Mouse (Mus musculus): ENCODE data around the gene Tbc1d21. TPM values are rescaled to one million over a fixed set of nuclear protein-coding genes. Genes with fewer than 3 reads are reported as not detected.
A peak's percentile ranks its signal among the peaks of the same experiment; 100 is the strongest.

Tbc1d21 gene
- polyA plus RNA-seq, 1 experiment from 2014 or later, result not detected

DNA sequence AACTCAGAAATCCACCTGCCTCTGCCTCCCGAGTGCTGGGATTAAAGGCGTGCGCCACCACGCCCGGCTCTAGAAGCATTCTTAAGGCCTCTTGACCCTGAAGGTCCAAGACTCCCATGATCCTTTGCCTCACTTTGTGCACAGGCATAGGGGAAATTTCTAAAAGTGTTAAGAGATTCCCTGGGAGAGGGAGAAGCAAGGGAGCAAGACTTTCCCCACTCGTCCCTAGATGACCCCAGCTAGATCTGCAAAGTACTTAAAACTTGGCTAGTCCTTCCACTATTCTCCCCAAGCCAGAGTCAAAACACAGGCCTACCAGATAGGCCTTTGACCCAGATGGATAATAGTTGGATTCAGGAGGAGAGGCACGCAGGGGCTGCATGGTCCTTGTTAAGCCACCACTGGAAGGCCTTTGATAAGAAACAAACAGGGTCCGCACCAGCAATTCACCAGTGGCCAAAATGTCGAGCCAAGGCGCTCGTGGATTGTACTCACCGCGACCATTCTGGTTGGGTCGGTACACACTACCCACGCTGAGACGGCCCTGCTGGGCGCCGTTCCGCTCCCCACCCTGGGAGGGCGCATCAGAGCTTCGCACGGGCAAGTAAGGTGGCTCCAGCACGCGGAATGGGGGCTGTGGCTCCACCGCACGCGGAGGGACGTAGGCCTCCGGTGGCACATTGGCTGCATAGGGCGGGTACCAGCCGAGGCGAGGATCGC lies 58.9 kb downstream of the Tbc1d21 start:
- peak overlapping the region; percentile 59 for H3K4me3 ChIP-seq (ENCODE audit: low read length)
- no peaks in the 10 kb centered on the region; the same call in none of the 2 replicates for H3K27me3 ChIP-seq (ENCODE audit: control insufficient read depth, insufficient read depth, low read depth, low read length)
- peak overlapping the region; percentile 73 for H3K9ac ChIP-seq (ENCODE audit: low read length)
- peak overlapping the region; percentile 27; the same call in 1 of the 2 replicates for H3K27ac ChIP-seq (ENCODE audit: low read length)
- peak overlapping the region; percentile 83 for H3K4me2 ChIP-seq (ENCODE audit: low read depth, low read length)
- no peaks in the 10 kb centered on the region for H3K9me3 ChIP-seq (ENCODE audit: control insufficient read depth, low read length)
- H3K36me3 ChIP-seq (ENCODE audit: control insufficient read depth, insufficient read depth, low read length), result no peaks in the 10 kb centered on the region
- H3K4me1 ChIP-seq (replicated peaks; ENCODE audit: control insufficient read depth, insufficient read depth, low read length), result peaks cover 57% of the 10 kb centered on the region
- WGBS, result 60% methylated on average over 33 of the region's 33 CpGs
- ATAC-seq (ENCODE audit: low read depth), result no peak

DNA sequence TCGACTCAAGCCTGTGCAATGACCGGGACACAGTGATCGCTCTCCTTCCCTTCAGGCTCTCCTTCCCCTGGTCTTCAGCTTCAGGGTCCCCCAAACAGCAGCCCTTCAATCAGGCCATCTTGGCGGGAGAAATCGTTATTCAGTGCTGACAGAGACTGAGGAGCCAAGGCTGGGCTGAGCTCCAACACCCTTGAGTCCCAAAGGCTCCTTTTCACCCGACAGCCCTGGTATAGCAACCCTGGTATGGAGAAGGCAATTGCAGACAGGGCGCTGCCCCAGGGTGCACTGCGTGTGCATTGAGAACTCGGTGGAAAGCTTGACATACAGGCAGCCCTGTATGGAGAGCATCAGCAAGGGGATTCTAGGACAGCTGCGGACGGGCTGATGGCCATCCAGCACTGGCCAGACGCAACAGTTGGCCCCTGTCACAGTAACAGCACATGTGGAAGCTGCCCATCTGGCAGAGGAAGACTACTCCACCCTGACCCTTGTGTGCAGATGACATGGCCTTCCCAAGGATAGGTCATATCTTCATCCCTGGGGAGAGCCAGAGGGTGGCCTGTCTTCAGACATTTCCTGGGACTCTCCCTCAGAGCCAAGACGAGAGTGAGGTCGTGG lies 60.1 kb downstream of the Tbc1d21 start:
- Histone ChIP-seq H3K27me3 (ENCODE audit: control insufficient read depth, insufficient read depth, low read depth, low read length) (no peaks in the 10 kb centered on the region; the same call in none of the 2 replicates), H3K4me1 (replicated peaks; ENCODE audit: control insufficient read depth, insufficient read depth, low read length) (peaks cover 56% of the 10 kb centered on the region), H3K9me3 (ENCODE audit: control insufficient read depth, low read length) (no peaks in the 10 kb centered on the region), H3K9ac (ENCODE audit: low read length) (no peak overlapping the region), H3K4me2 (ENCODE audit: low read depth, low read length) (peak overlapping the region; percentile 40), H3K36me3 (ENCODE audit: control insufficient read depth, insufficient read depth, low read length) (no peaks in the 10 kb centered on the region), H3K4me3 (ENCODE audit: low read length) (peak overlapping the region; percentile 19), H3K27ac (ENCODE audit: low read length) (peak overlapping the region; percentile 25)
- WGBS, result 59% methylated on average over 14 of the region's 14 CpGs
- peak; percentile 23 for ATAC-seq (ENCODE audit: low read depth)

Other genes starting within 250 kb of the Tbc1d21 start
- 79.4 and 79.9 TPM in 2 replicates for gene Islr, start 166.1 kb downstream of the Tbc1d21 start, polyA plus RNA-seq (2015; fragmentation: Nextera tagmentation; extraction: Ambion mirVana)
- gene Islr2, start 166.1 kb downstream of the Tbc1d21 start, polyA plus RNA-seq (2015; fragmentation: Nextera tagmentation; extraction: Ambion mirVana), result 0.25 and 0.38 TPM in 2 replicates
- gene Pml, start 120.7 kb downstream of the Tbc1d21 start, polyA plus RNA-seq (2015; fragmentation: Nextera tagmentation; extraction: Ambion mirVana), result 20.4 and 21.6 TPM in 2 replicates
- 28.7 and 28.8 TPM in 2 replicates for gene Stoml1, start 117.3 kb downstream of the Tbc1d21 start, polyA plus RNA-seq (2015; fragmentation: Nextera tagmentation; extraction: Ambion mirVana)
- 38.6 and 42.4 TPM in 2 replicates for gene Loxl1, start 57.3 kb downstream of the Tbc1d21 start, polyA plus RNA-seq (2015; fragmentation: Nextera tagmentation; extraction: Ambion mirVana)
- 0.44 and 0.74 TPM in 2 replicates for gene Insyn1, start 118.1 kb upstream of the Tbc1d21 start, polyA plus RNA-seq (2015; fragmentation: Nextera tagmentation; extraction: Ambion mirVana)
- 33.0 and 41.2 TPM in 2 replicates for gene Cd276, start 185.0 kb upstream of the Tbc1d21 start, polyA plus RNA-seq (2015; fragmentation: Nextera tagmentation; extraction: Ambion mirVana)
- gene Nptn, start 211.8 kb upstream of the Tbc1d21 start, polyA plus RNA-seq (2015; fragmentation: Nextera tagmentation; extraction: Ambion mirVana), result 134 and 142 TPM in 2 replicates

All from lung, embryonic 16.5 days (tissue).